Mouse (Mus musculus): Measurements from ENCODE around the gene Etv6.

Gene Etv6

GRCm38 (mm10) chr6:134110206-134110605, 74.7 kb downstream of the Etv6 start:
- DNase-seq (ENCODE audit: low spot score in 2 of 2) = no peak

DNA sequence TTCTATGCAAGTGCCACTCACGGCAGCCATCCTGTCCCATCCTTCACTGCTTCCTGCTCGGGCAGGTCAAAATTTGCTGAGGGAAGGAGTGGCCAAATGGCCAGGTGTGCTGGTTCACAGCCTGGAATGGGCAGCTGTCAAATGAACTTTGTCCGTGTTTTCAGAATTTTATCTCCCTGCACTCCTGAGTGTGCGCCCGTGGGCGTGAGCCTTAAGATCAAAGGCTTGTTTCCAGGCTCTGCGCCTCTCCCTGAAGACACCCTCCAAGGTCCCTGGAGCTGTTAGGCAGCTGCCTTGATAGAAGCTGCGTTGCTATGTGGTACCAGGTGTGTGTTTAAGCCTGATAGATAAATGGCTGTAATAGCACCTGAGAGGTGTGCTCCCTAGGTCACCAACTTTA, 76.1 kb downstream of the Etv6 start:
- DNase-seq (ENCODE audit: low spot score in 2 of 2) = no peak

DNA sequence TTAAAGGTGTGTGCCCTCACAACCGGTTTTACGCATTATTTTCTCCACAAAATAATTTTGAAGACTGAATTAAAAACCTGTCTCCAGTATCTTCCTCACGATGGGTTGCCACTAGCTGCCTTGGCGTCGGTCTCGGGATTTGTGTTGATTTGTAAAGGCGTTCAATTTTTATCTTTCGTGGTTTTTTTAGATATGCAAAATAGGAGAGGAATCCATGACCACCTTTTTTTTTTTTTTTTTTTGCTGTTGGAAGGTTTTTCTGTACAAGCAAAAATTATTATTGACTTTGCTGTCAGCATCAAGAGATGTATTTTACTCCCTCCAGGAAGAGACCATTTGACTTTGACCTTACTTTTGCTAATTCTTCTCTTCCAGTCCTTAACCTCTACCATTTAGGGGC, 77.3 kb downstream of the Etv6 start:
- no peak for DNase-seq (ENCODE audit: low spot score in 2 of 2)

- no peak for DNase-seq (ENCODE audit: low spot score in 2 of 2)
Observed at GRCm38 (mm10) chr6:134113168-134113567, 77.7 kb downstream of the Etv6 start.

- no peak for DNase-seq (ENCODE audit: low spot score in 2 of 2)
Observed at GRCm38 (mm10) chr6:134115219-134115968, 79.9 kb downstream of the Etv6 start.

DNA sequence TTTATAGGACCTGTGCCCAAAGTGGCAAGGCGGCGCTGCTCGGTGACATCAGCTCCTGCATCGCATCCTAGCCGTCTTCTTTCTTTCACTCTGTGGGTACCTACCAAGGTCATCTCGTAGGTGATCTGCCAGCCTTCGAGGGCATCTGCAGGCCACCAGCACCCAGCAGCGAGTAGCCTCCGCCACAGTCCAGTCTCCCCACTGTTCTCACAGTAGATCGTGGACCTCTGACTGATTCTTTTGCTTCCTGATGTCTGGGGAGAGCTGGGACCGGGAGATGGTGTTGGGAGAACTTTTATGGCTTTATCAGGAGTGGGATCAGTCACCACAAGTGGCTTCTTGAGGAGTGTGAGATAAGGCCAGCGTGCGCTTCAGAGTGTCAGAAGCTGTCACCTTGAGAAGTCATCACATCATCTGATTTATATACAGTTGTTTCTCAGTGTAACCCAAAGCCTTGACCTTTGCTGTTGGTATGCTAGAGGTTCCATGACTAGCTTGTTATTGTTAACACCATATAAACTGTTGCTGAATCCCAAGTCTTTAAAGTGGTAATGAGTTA, 82.0 kb downstream of the Etv6 start:
- DNase-seq (ENCODE audit: low spot score in 2 of 2) = no peak

GRCm38 (mm10) chr6:134118506-134118905, 83.0 kb downstream of the Etv6 start:
- no peak for DNase-seq (ENCODE audit: low spot score in 2 of 2)

GRCm38 (mm10) chr6:134119136-134119535, 83.6 kb downstream of the Etv6 start:
- no peak for DNase-seq (ENCODE audit: low spot score in 2 of 2)

- DNase-seq (ENCODE audit: low spot score in 2 of 2) = no peak
Observed at GRCm38 (mm10) chr6:134120227-134120626, 84.7 kb downstream of the Etv6 start.

DNA sequence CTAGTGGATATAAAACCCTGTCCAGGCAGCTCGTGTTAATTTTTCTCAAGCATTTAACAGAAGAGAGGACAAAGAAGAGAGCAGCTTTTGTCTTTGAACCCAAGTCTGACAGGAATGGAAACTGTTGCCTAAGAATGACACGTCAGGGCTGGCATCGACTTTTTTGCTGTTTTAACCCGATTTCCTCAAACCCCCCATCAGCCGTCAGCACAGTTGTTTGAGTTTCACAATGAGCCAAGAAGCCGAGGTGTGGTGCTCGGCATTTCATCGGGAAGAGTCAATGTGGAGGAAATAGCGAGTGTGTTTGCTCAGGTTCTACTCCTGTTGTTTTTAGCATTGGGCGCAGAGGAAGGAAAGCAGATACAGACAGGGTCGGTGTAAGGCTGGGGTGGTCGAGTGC, 85.2 kb downstream of the Etv6 start:
- DNase-seq (ENCODE audit: low spot score in 2 of 2) = no peak

- DNase-seq (ENCODE audit: low spot score in 2 of 2) = no peak
Observed at GRCm38 (mm10) chr6:134122945-134123344, 87.4 kb downstream of the Etv6 start.

GRCm38 (mm10) chr6:134123474-134123873, 88.0 kb downstream of the Etv6 start:
- no peak for DNase-seq (ENCODE audit: low spot score in 2 of 2)

- no peak for DNase-seq (ENCODE audit: low spot score in 2 of 2)
Observed at GRCm38 (mm10) chr6:134124256-134124655, 88.8 kb downstream of the Etv6 start.

GRCm38 (mm10) chr6:134127996-134128395, 92.5 kb downstream of the Etv6 start:
- no peak for DNase-seq (ENCODE audit: low spot score in 2 of 2)

GRCm38 (mm10) chr6:134128594-134128993, 93.1 kb downstream of the Etv6 start:
- no peak for DNase-seq (ENCODE audit: low spot score in 2 of 2)

DNA sequence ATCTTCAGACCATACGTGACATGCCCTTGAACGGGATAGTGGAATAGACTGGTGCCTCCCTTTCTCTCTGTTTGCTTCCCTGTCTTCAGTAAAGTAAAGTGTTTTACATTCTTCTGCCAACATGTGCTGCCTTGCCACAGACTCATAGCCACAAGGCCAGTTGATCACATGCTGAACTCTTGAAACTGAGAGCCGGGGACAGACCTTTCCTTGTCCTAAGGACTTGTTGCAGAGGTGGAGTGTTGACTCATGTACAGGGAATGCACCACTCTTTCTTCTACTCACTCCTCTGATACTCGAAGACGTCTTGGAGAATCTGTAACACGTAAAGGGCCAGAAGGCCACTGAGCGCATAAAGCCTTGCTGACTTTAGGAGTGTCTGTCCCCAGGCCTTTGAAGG, 94.3 kb downstream of the Etv6 start:
- DNase-seq (ENCODE audit: low spot score in 2 of 2) = no peak

DNA sequence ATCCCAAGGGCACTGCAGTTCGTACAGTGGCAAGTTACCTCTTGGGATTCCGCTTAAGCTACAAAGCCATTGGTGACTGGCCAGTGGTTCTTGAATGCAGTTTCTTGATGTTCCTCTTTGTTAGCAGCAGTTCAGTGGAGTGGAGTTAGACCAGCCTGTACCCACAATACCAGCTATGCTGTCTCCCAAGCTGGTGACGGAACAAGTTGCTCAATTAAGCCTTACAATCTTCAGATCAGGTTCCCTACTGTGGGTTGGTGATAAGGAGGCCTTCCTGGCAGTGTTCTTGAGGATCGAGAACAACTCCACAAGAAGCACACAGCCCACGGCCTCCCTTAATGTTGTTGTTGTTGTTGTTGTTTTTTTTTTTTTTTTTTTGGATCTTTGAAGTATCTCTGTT, 95.3 kb downstream of the Etv6 start:
- no peak for DNase-seq (ENCODE audit: low spot score in 2 of 2)

DNA sequence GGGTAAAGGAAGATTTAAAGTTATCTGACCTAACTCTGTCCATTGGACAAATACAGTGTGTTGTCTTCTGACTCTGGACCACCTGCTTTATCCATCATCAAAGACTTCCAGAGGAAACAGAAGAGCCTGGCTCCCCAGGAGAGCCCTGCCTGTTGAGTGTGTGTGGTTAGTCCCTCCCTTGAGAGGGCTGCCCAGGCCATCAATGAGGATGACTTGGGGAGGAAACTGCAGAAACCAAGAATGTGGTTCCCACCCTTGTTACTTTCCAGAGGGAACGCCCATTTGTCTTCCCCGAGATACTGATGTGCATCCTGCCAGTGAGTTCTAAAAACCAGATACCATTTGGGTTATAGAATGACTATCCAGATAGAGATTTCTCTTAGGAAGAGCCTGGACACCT, 96.1 kb downstream of the Etv6 start:
- DNase-seq (ENCODE audit: low spot score in 2 of 2) = no peak

- no peak for DNase-seq (ENCODE audit: low spot score in 2 of 2)
Observed at GRCm38 (mm10) chr6:134133756-134134155, 98.3 kb downstream of the Etv6 start.

DNA sequence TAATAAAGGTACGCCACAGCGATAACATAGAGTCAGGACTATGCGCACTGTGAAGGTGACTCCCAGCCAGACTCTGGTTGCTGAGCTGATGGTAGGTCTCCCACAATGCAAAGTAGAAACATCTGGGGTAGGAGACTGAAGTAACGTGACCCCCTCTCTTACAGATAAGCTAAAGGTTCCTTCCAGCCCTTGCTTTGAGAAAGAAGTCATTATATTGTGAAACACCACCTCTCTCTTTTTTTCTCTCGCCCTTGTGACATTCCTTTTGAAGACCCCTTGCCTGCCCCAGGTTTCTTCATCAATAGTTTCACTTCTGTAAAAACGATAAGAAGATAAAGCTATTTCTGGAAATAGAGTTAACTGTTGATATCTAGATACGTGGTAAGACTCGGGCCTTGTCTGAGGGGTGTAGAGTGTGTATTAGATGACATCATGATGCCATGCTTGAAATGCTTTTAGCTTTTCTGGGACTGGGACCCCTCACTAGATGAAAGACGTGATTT, 99.4 kb downstream of the Etv6 start:
- DNase-seq (ENCODE audit: low spot score in 2 of 2) = no peak

DNA sequence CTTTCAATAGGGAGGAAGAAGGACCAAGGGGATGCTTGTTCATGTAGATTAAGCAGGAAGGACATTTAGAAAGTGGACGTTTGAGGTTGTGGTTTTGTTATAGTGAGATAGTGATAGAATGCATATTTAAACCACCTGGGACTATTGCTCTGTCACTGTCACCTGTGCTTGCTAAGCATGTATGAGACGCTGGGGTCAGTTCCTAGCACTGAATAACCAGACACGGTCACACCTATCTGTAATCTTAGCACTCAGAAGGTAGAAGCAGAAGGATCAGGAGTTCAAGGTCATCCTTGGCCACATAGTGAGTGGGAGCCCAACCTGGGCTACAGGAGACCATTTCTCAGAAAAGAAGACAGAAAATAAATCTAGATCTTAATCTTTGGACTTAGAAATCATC, 100.8 kb downstream of the Etv6 start:
- DNase-seq (ENCODE audit: low spot score in 2 of 2) = no peak

GRCm38 (mm10) chr6:134139359-134139758, 103.9 kb downstream of the Etv6 start:
- DNase-seq (ENCODE audit: low spot score in 2 of 2) = no peak

Measured in thymus, postnatal 10 days (tissue).